ENCODE assay signal across 21 mouse cellular contexts in the genomic region with DNA sequence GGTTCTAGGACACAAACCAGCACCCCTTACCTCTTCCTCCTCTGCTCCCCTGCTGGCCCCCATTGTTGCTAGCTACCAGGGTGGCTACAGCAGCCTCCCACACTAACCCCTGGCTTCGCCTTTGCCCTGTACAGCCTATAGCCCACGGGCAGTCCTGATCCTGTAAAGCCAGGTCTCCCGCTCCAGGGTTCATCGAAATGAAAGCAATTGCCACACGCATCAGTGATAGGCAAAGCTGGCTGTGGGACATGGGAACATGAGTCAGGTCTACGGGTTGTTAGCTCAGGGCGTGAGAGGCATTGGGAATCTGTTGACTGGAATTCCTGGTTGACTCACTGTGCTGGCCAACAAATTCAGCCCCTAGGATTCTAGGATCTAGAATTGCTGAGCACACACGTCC. TPM values are rescaled to one million over a fixed set of nuclear protein-coding genes. Genes with fewer than 3 reads are reported as not detected.
DNase-seq lines count a peak whose midpoint lies in the region; ATAC-seq and TF ChIP-seq lines count a peak whose summit lies in the region.
"Had no signal": no experiment of that assay in that cellular context is flagged by ENCODE, and none has a peak within 500 bp of the region (broad histone marks: within the 10 kb centered on the region; RNA-seq: fewer than 3 reads in every experiment).

No protein-coding gene starts in this region.

- ATAC-seq in Patski = peak; percentile 63
- ATAC-seq in megakaryocyte-erythroid progenitor cell, adult 5-6 weeks (replicated peaks; ENCODE audit: low FRiP score, low TSS enrichment, poor library complexity, severe bottlenecking) = no peak
- ATAC-seq: forebrain, embryonic 14.5 days; hindbrain, postnatal 0 days had no signal

- H3K36me3 ChIP-seq in small intestine, adult 2 months (ENCODE audit: control insufficient read depth, insufficient read depth, low read length) = no peaks in the 10 kb centered on the region
- H3K36me3 ChIP-seq: embryonic facial prominence, embryonic 12.5 days; heart, embryonic 10.5 days; midbrain, embryonic 12.5 days had no signal

- no peak for TF ChIP-seq POLR2A in small intestine, adult 2 months (IDR thresholded peaks at IDR 0.05; ENCODE audit: low read depth, low read length)

- peak; percentile 33 for DNase-seq in adrenal gland, postnatal 14 days
- DNase-seq in adrenal gland, adult 18-20 months (ENCODE audit: low spot score in 2 of 2) = no peak
- no peak for DNase-seq in layer of hippocampus, adult 2 months (ENCODE audit: low spot score in 2 of 2)
- no peak for DNase-seq in layer of hippocampus, postnatal 25 days (ENCODE audit: extremely low spot score in 1 of 2, low spot score in 1 of 2)
- no peak for DNase-seq in Patski (ENCODE audit: low read depth, low spot score)
- no peak for DNase-seq in kidney, postnatal 14 days
- DNase-seq: adrenal gland, postnatal 25 days; kidney, adult 18-20 months; lung, postnatal 36 days; thymus, adult 18-20 months had no signal

- H3K27me3 ChIP-seq in Patski = no peaks in the 10 kb centered on the region
- no peaks in the 10 kb centered on the region for H3K27me3 ChIP-seq in small intestine, adult 2 months (ENCODE audit: control insufficient read depth, insufficient read depth, low read length)

- WGBS in small intestine, adult 2 months = 32% methylated on average over 8 of the region's 8 CpGs

- no peak overlapping the region for H3K4me3 ChIP-seq in layer of hippocampus, adult 2 months
- H3K4me3 ChIP-seq in small intestine, adult 2 months (ENCODE audit: low read depth, low read length) = no peak overlapping the region; the same call in 1 of the 2 replicates
- H3K4me3 ChIP-seq: embryonic facial prominence, embryonic 12.5 days; erythroblast, embryonic 14.5 days; heart, embryonic 10.5 days; hindbrain, embryonic 10.5 days; midbrain, embryonic 12.5 days had no signal

- POLR2A ChIA-PET in Patski (lab: Charles Lee) = interaction anchor here (1.9 kb wide), 1 partner anchor 13 kb away, joined by 4 read pairs; no protein-coding TSS in a partner anchor

- H3K4me1 ChIP-seq in small intestine, adult 2 months (ENCODE audit: control insufficient read depth, insufficient read depth, insufficient read length, low read length) = peaks cover 23% of the 10 kb centered on the region
- H3K4me1 ChIP-seq: embryonic facial prominence, embryonic 12.5 days had no signal

- CTCF ChIA-PET in Patski (lab: Charles Lee) = no interaction called here

- peak overlapping the region; percentile 98 for H3K27ac ChIP-seq in layer of hippocampus, adult 2 months
- H3K27ac ChIP-seq in small intestine, adult 2 months (ENCODE audit: insufficient read depth, low read depth, low read length) = peak overlapping the region; percentile 43; the same call in 1 of the 2 replicates
- H3K27ac ChIP-seq: embryonic facial prominence, embryonic 12.5 days; heart, embryonic 10.5 days; hindbrain, embryonic 10.5 days; hindbrain, postnatal 0 days; kidney, postnatal 0 days; midbrain, embryonic 12.5 days had no signal

- in situ Hi-C loops in Patski (cut with MboI; ENCODE audit: low pct_unique_long_range_greater_than_20kb) = no loop called here

- TF ChIP-seq CTCF in layer of hippocampus, adult 2 months (conservative IDR thresholded peaks at IDR 0.05) = no peak
- no peak for TF ChIP-seq CTCF in Patski (IDR thresholded peaks at IDR 0.05)
- TF ChIP-seq CTCF in small intestine, adult 2 months (IDR thresholded peaks at IDR 0.05; ENCODE audit: extremely low read depth, insufficient read length, insufficient replicate concordance, low read depth, low read length) = 0 out of 2 replicates have a peak, but pooled peaks have one; percentile 5

RNA-seq across cellular contexts. Expression of a gene that starts 14.1 kb away (rescaled TPM):
- total RNA-seq in adrenal gland, postnatal 14 days (2021) = 25.9 and 32.2 TPM in 2 replicates
- total RNA-seq in adrenal gland, adult 18-20 months (2021) = 10 to 100 TPM; 22.2 to 30.2 TPM
- total RNA-seq in layer of hippocampus, adult 2 months (2021) = 10 to 100 TPM; 60.2 to 64.7 TPM
- 10 to 100 TPM; 53.2 to 66.7 TPM for total RNA-seq in layer of hippocampus, postnatal 25 days (2021)
- 4.3 TPM for polyA plus RNA-seq in Patski (2021)
- polyA plus RNA-seq in small intestine, adult 2 months (2012; rRNA removed) = 31.2 and 45.7 TPM in 2 replicates
- 0.66 and 1.3 TPM in 2 replicates for total RNA-seq in megakaryocyte-erythroid progenitor cell, adult 5-6 weeks (2014; fragmentation: Nextera tagmentation)
- 0.47 and 0.80 TPM in 2 replicates for total RNA-seq in megakaryocyte-erythroid progenitor cell, adult 5-6 weeks (2017)
- polyA plus RNA-seq: erythroblast, embryonic 14.5 days had no signal

RNA-seq across cellular contexts. Expression of a gene that starts 14.3 kb away (rescaled TPM):
- total RNA-seq in adrenal gland, postnatal 14 days (2021) = 118 and 119 TPM in 2 replicates
- total RNA-seq in adrenal gland, adult 18-20 months (2021) = 10 to 100 TPM; 24.8 to 25.6 TPM
- total RNA-seq in layer of hippocampus, adult 2 months (2021) = 100 to 1,000 TPM; 362 to 369 TPM
- 100 to 1,000 TPM; 338 to 387 TPM for total RNA-seq in layer of hippocampus, postnatal 25 days (2021)
- polyA plus RNA-seq in Patski (2021) = 204 TPM
- polyA plus RNA-seq in small intestine, adult 2 months (2012; rRNA removed) = 1.9 and 9.8 TPM in 2 replicates
- 600 and 836 TPM in 2 replicates for total RNA-seq in megakaryocyte-erythroid progenitor cell, adult 5-6 weeks (2014; fragmentation: Nextera tagmentation)
- total RNA-seq in megakaryocyte-erythroid progenitor cell, adult 5-6 weeks (2017) = 1,250 and 1,264 TPM in 2 replicates

RNA-seq across cellular contexts. Expression of a gene that starts 28.4 kb away (rescaled TPM):
- total RNA-seq in adrenal gland, postnatal 14 days (2021) = 1.8 and 3.0 TPM in 2 replicates
- total RNA-seq in adrenal gland, adult 18-20 months (2021) = under 1 TPM; 0.48 to 0.56 TPM
- total RNA-seq in layer of hippocampus, adult 2 months (2021) = under 1 TPM; 0.56 to 0.67 TPM
- total RNA-seq in layer of hippocampus, postnatal 25 days (2021) = under 1 TPM in 1 of 2 experiments, not detected in 1; 0.57 TPM
- polyA plus RNA-seq in Patski (2021) = 6.1 TPM
- 0.08 and 0.44 TPM in 2 replicates for polyA plus RNA-seq in small intestine, adult 2 months (2012; rRNA removed)
- total RNA-seq in megakaryocyte-erythroid progenitor cell, adult 5-6 weeks (2014; fragmentation: Nextera tagmentation) = 18.4 and 23.7 TPM in 2 replicates
- 34.6 and 45.8 TPM in 2 replicates for total RNA-seq in megakaryocyte-erythroid progenitor cell, adult 5-6 weeks (2017)
- polyA plus RNA-seq: liver, adult 2 months had no signal

RNA-seq across cellular contexts. Expression of a gene that starts 52.7 kb away (rescaled TPM):
- 103 and 113 TPM in 2 replicates for total RNA-seq in adrenal gland, postnatal 14 days (2021)
- 100 to 1,000 TPM; 123 to 132 TPM for total RNA-seq in adrenal gland, adult 18-20 months (2021)
- total RNA-seq in layer of hippocampus, adult 2 months (2021) = 10 to 100 TPM; 69.3 to 72.5 TPM
- total RNA-seq in layer of hippocampus, postnatal 25 days (2021) = 10 to 100 TPM; 69.5 to 72.0 TPM
- polyA plus RNA-seq in Patski (2021) = 69.4 TPM
- 39.4 and 55.7 TPM in 2 replicates for polyA plus RNA-seq in small intestine, adult 2 months (2012; rRNA removed)
- total RNA-seq in megakaryocyte-erythroid progenitor cell, adult 5-6 weeks (2014; fragmentation: Nextera tagmentation) = 76.1 and 80.1 TPM in 2 replicates
- total RNA-seq in megakaryocyte-erythroid progenitor cell, adult 5-6 weeks (2017) = 41.5 and 67.4 TPM in 2 replicates

Comparison
In these comparisons a context has a peak if more than half of its experiments do, and no peak if none do; other contexts are left out.
1. RNA of a gene that starts 14.1 kb away (total RNA-seq): 53.2 to 66.7 TPM in layer of hippocampus, postnatal 25 days, 60.2 to 64.7 TPM in layer of hippocampus, adult 2 months, 22.2 to 30.2 TPM in adrenal gland, adult 18-20 months and 25.9 to 32.2 TPM in adrenal gland, postnatal 14 days; 0.47 to 1.3 TPM in megakaryocyte-erythroid progenitor cell, adult 5-6 weeks; every median in the first group is over 10 times any median in the second.